Mouse (Mus musculus) lung, postnatal 0 days (tissue): ENCODE results near the gene Bcam.

ENCODE experiments used
- CTCF ChIP-seq: IDR thresholded peaks from 2 replicates; pipeline ENCODE4 v1.5.1; 2016; ENCODE audit warnings: antibody characterized with exemption, mild to moderate bottlenecking
- EP300 ChIP-seq: IDR thresholded peaks from 2 replicates; pipeline ENCODE4 v1.6.1; 2016; ENCODE audit warnings: antibody characterized with exemption, mild to moderate bottlenecking, control low read depth

- peak; percentile 44; the same call in 1 of the 2 replicates for TF ChIP-seq EP300
- TF ChIP-seq CTCF, result peak; percentile 93
Observed at GRCm38 (mm10) chr7:19750217-19751069, 20.4 kb downstream of the Bcam start, which contains the start of gene Nectin2.
